Mouse (Mus musculus) stomach, embryonic 14.5 days (tissue): ENCODE measurements around the gene 1700056E22Rik. TPM values are rescaled to one million over a fixed set of nuclear protein-coding genes. Genes with fewer than 3 reads are reported as not detected.

Experiments used
- ATAC-seq: fragments of 200-750 bp; cut with Nextera tagmentation; 2 replicates; pipeline ENCODE4 v1.8.0; 2017; ENCODE audit warnings: low read depth, moderate TSS enrichment; ENCODE audit not compliant: insufficient number of reproducible peaks, insufficient read depth, low FRiP score
- H3K27ac ChIP-seq: fragments of 300-500 bp; sonication (generic); 2 replicates; pipeline ENCODE4 v1.5.1; 2014; ENCODE audit warnings: mild to moderate bottlenecking, low read length, moderate library complexity, mixed read lengths
- H3K27me3 ChIP-seq: fragments of 300-500 bp; sonication (generic); 2 replicates; pipeline ENCODE4 v1.6.1; 2014; ENCODE audit warnings: low read length, control low read depth, mixed read lengths; ENCODE audit not compliant: control insufficient read depth, insufficient read depth
- H3K36me3 ChIP-seq: fragments of 300-500 bp; sonication (generic); 2 replicates; pipeline ENCODE4 v1.6.1; 2014; ENCODE audit warnings: mild to moderate bottlenecking, control low read depth, low read length, moderate library complexity, mixed read lengths; ENCODE audit not compliant: control insufficient read depth, insufficient read depth
- H3K4me1 ChIP-seq: fragments of 300-500 bp; sonication (generic); 2 replicates; pipeline ENCODE4 v1.6.1; 2014; ENCODE audit warnings: low read length, control low read depth, mixed read lengths; ENCODE audit not compliant: control insufficient read depth, insufficient read depth
- H3K4me2 ChIP-seq: fragments of 300-500 bp; sonication (generic); replicated peaks from 2 replicates; pipeline ENCODE4 v1.6.1; 2014; ENCODE audit warnings: low read depth, low read length, control low read depth
- H3K4me3 ChIP-seq: fragments of 300-500 bp; sonication (generic); 2 replicates; pipeline ENCODE4 v1.5.1; 2014; ENCODE audit warnings: low read depth, low read length, control low read depth
- H3K9ac ChIP-seq: fragments of 300-500 bp; sonication (generic); replicated peaks from 2 replicates; pipeline ENCODE4 v1.6.1; 2014; ENCODE audit warnings: low read depth, mild to moderate bottlenecking, control low read depth, low read length, moderate library complexity, mixed read lengths
- H3K9me3 ChIP-seq: fragments of 300-500 bp; sonication (generic); 2 replicates; pipeline ENCODE4 v1.6.1; 2016; ENCODE audit warnings: low read depth, low read length, control low read depth; ENCODE audit not compliant: control insufficient read depth
- WGBS: fragments of 180-500 bp; shearing (Covaris S2); extraction: QIAGEN DNeasy Blood & Tissue Kit; methylation state at CpG from one replicate; pipeline ENCODE4 v1.1.7; 2014; 5-methylcytosine and 5-hydroxymethylcytosine counted together
- polyA plus RNA-seq: library from polyadenylated mRNA; unstranded; fragments of >200 nt; fragmentation: Nextera tagmentation; extraction: Ambion mirVana; gene quantifications from 2 replicates; pipeline ENCODE4 v1.2.1, GENCODE M21; 2014

1700056E22Rik gene
- polyA plus RNA-seq, 1 experiment from 2014 or later: 0.61 TPM

GRCm38 (mm10) chr1:184023971-184024370, 10.1 kb downstream of the 1700056E22Rik start:
- H3K4me1 ChIP-seq: peaks cover 3% of the 10 kb centered on the region; the same call in 1 of the 2 replicates
- no peaks in the 10 kb centered on the region for H3K27me3 ChIP-seq
- no peak overlapping the region for H3K27ac ChIP-seq
- H3K4me3 ChIP-seq: no peak overlapping the region
- ATAC-seq: no peak
- H3K9ac ChIP-seq: no peak overlapping the region
- WGBS: 58% methylated on average over 2 of the region's 2 CpGs
- no peaks in the 10 kb centered on the region for H3K9me3 ChIP-seq
- no peak overlapping the region for H3K4me2 ChIP-seq
- H3K36me3 ChIP-seq: no peaks in the 10 kb centered on the region

- no peak overlapping the region for H3K27ac ChIP-seq
- 26% methylated on average over 6 of the region's 6 CpGs for WGBS
- H3K36me3 ChIP-seq: no peaks in the 10 kb centered on the region
- no peak overlapping the region for H3K4me3 ChIP-seq
- H3K4me1 ChIP-seq: peaks cover 3% of the 10 kb centered on the region; the same call in 1 of the 2 replicates
- H3K4me2 ChIP-seq: no peak overlapping the region
- no peak overlapping the region for H3K9ac ChIP-seq
- no peaks in the 10 kb centered on the region for H3K27me3 ChIP-seq
- ATAC-seq: 0 out of 2 replicates have a peak, but pooled peaks have one; percentile 33
- H3K9me3 ChIP-seq: no peaks in the 10 kb centered on the region
These were observed 14.4 kb downstream of the 1700056E22Rik start for GRCm38 (mm10) chr1:184019722-184020107.

GRCm38 (mm10) chr1:184019042-184019721, 14.9 kb downstream of the 1700056E22Rik start:
- no peak for ATAC-seq
- Histone ChIP-seq H3K9me3 (no peaks in the 10 kb centered on the region), H3K36me3 (no peaks in the 10 kb centered on the region), H3K4me3 (no peak overlapping the region), H3K4me2 (no peak overlapping the region), H3K27ac (no peak overlapping the region), H3K4me1 (peaks cover 3% of the 10 kb centered on the region; the same call in 1 of the 2 replicates), H3K9ac (no peak overlapping the region), H3K27me3 (no peaks in the 10 kb centered on the region)
- WGBS: 42% methylated on average over 6 of the region's 6 CpGs

- no peak for ATAC-seq
- Histone ChIP-seq H3K4me1 (peaks cover 3% of the 10 kb centered on the region; the same call in 1 of the 2 replicates), H3K36me3 (no peaks in the 10 kb centered on the region), H3K4me2 (no peak overlapping the region), H3K4me3 (no peak overlapping the region), H3K27ac (no peak overlapping the region), H3K9ac (no peak overlapping the region), H3K27me3 (no peaks in the 10 kb centered on the region), H3K9me3 (no peaks in the 10 kb centered on the region)
- WGBS: 89% methylated on average over 2 of the region's 2 CpGs
These were observed 16.5 kb downstream of the 1700056E22Rik start for GRCm38 (mm10) chr1:184017606-184018005.

- ATAC-seq: no peak
- Histone ChIP-seq H3K36me3 (no peaks in the 10 kb centered on the region), H3K9ac (no peak overlapping the region), H3K4me3 (no peak overlapping the region), H3K9me3 (no peaks in the 10 kb centered on the region), H3K27me3 (no peaks in the 10 kb centered on the region), H3K4me1 (peaks cover 3% of the 10 kb centered on the region; the same call in 1 of the 2 replicates), H3K4me2 (no peak overlapping the region), H3K27ac (no peak overlapping the region)
- 52% methylated on average over 10 of the region's 10 CpGs for WGBS
These were observed 17.9 kb downstream of the 1700056E22Rik start for GRCm38 (mm10) chr1:184015995-184016730.

GRCm38 (mm10) chr1:184014091-184014490, 20.0 kb downstream of the 1700056E22Rik start:
- H3K4me3 ChIP-seq: no peak overlapping the region
- no peak for ATAC-seq
- peaks cover under 1% of the 10 kb centered on the region; the same call in 1 of the 2 replicates for H3K4me1 ChIP-seq
- 84% methylated on average over 3 of the region's 3 CpGs for WGBS
- H3K27me3 ChIP-seq: no peaks in the 10 kb centered on the region
- H3K27ac ChIP-seq: no peak overlapping the region
- H3K36me3 ChIP-seq: no peaks in the 10 kb centered on the region
- H3K9me3 ChIP-seq: no peaks in the 10 kb centered on the region
- H3K4me2 ChIP-seq: no peak overlapping the region
- no peak overlapping the region for H3K9ac ChIP-seq

GRCm38 (mm10) chr1:184013106-184013505, 21.0 kb downstream of the 1700056E22Rik start, which contains the start of gene Dusp10:
Gene Dusp10 (plus strand): TSS chr1:184013302.
- Histone ChIP-seq H3K9ac (no peak within 1 kb of the TSS), H3K9me3 (no peaks in the 10 kb centered on the region), H3K36me3 (no peaks in the 10 kb centered on the region), H3K27ac (no peak within 1 kb of the TSS), H3K27me3 (no peaks in the 10 kb centered on the region), H3K4me1 (no peaks in the 10 kb centered on the region), H3K4me3 (no peak within 1 kb of the TSS), H3K4me2 (no peak within 1 kb of the TSS)
- WGBS: 90% methylated on average over 4 of the region's 4 CpGs
- ATAC-seq: no peak

GRCm38 (mm10) chr1:184011311-184011710, 22.8 kb downstream of the 1700056E22Rik start:
- Histone ChIP-seq H3K9ac (no peak overlapping the region), H3K27me3 (no peaks in the 10 kb centered on the region), H3K36me3 (no peaks in the 10 kb centered on the region), H3K4me3 (no peak overlapping the region), H3K27ac (no peak overlapping the region), H3K4me2 (no peak overlapping the region), H3K4me1 (no peaks in the 10 kb centered on the region), H3K9me3 (no peaks in the 10 kb centered on the region)
- ATAC-seq: no peak
- 97% methylated on average over 6 of the region's 6 CpGs for WGBS
